Mouse (Mus musculus) heart, adult 2 months (tissue): ENCODE data around the gene Slc30a2. TPM values are rescaled to one million over a fixed set of nuclear protein-coding genes. Genes with fewer than 3 reads are reported as not detected.

ENCODE experiments used
- DNase-seq, 2 experiments: peaks; one replicate each; pipeline ENCODE4 v3.0.0; 2021
- H3K27ac ChIP-seq: fragments of 200-600 bp; 2 replicates; pipeline ENCODE4 v1.8.1; 2022
- H3K27me3 ChIP-seq: fragments of 200-500 bp; 2 replicates; pipeline ENCODE4 v1.6.1; 2012; ENCODE audit warnings: mild to moderate bottlenecking, low read length, inconsistent platforms, mixed read lengths; ENCODE audit not compliant: control insufficient read depth, insufficient read depth
- H3K36me3 ChIP-seq: fragments of 200-500 bp; 2 replicates; pipeline ENCODE4 v1.6.1; 2012; ENCODE audit warnings: low read length, inconsistent platforms; ENCODE audit not compliant: control insufficient read depth, insufficient read depth
- H3K4me1 ChIP-seq: fragments of 200-500 bp; 2 replicates; pipeline ENCODE4 v1.6.1; 2011; ENCODE audit warnings: low read length; ENCODE audit not compliant: control insufficient read depth, insufficient read depth
- H3K4me3 ChIP-seq: fragments of 200-600 bp; 2 replicates; pipeline ENCODE4 v1.8.1; 2022
- H3K79me2 ChIP-seq: fragments of 200-500 bp; replicated peaks from 2 replicates; pipeline ENCODE4 v1.6.1; 2012; ENCODE audit warnings: mild to moderate bottlenecking, inconsistent platforms, low read length, moderate library complexity, mixed read lengths; ENCODE audit not compliant: control insufficient read depth, insufficient read depth
- H3K9ac ChIP-seq: fragments of 200-500 bp; 2 replicates; pipeline ENCODE4 v1.6.1; 2012; ENCODE audit warnings: low read depth, mild to moderate bottlenecking, control low read depth, inconsistent platforms, low read length, mixed read lengths
- CTCF ChIP-seq: fragments of 200-600 bp; IDR thresholded peaks from 2 replicates; pipeline ENCODE4 v1.8.1; 2022; ENCODE audit warnings: antibody characterized with exemption, mild to moderate bottlenecking, moderate library complexity
- EP300 ChIP-seq: fragments of 200-500 bp; IDR thresholded peaks from 2 replicates; pipeline ENCODE4 v1.6.1; 2011; ENCODE audit warnings: low read depth, low read length, control low read depth; ENCODE audit not compliant: insufficient read depth
- POLR2A ChIP-seq: fragments of 200-500 bp; IDR thresholded peaks from 2 replicates; pipeline ENCODE4 v1.6.1; 2011; ENCODE audit warnings: mild to moderate bottlenecking, low read depth, low read length, control low read depth; ENCODE audit not compliant: insufficient read depth
- WGBS: fragments of 180-500 bp; shearing (Covaris S2); methylation state at CpG from one replicate; pipeline ENCODE4 v1.1.7; 2018; 5-methylcytosine and 5-hydroxymethylcytosine counted together
- intact Hi-C: fragments of 180-260 bp; cut with DNase I; formaldehyde crosslinking; loops from one replicate; pipeline ENCODE4 v1.15.1; 2025
- polyA plus RNA-seq: library from polyadenylated mRNA; depleted of rRNA; stranded (reverse); fragments of >200 nt; gene quantifications from 2 replicates; pipeline ENCODE4 v1.2.3, GENCODE M21; 2012
- total RNA-seq, 2 experiments: library from RNA; stranded (reverse); gene quantifications; 2 replicates each; pipeline ENCODE4 v1.2.3; 2021

Slc30a2 gene
- total and polyA plus RNA-seq, 3 experiments = 0.12 to 0.65 (median 0.45) TPM

DNA sequence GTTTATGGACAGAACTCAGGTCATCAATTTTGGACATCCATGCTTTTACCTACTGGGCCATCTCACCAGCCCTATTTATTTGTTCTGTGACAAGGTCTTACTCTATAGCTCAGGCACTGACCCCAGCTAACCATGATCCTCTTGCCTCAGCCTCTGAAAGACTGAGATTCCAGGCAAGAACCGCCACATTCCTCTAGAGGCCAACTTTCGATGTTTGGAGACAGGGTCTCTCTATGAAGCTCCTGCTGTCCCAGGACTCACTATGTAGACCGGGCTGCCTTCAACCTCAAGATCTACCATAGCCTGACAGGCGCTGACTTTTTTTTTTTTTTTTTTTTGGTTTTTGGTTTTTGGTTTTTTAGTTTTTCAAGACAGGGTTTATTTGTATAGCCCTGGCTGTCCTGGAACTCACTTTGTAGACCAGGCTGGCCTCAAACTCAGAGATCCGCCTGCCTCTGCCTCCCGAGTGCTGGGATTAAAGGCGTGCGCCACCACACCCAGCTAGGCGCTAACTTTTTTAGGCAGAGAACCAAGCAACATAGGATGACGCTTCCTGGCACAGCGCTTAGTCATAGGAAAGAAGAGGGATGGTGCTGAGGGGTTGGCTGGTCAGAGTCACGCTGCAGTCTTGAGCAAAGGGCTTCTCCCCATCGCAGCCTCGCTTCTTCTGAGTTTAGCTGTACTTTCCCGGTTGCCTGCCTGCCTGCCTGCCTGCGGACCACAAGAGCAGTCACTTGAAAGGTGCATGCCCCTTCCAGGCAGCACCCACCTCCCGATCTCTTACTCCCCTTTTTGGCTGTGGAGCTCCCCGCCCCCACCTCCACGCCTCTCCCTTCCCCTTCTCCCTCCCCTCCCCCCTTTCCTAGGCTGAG is 44.1 kb upstream of the Slc30a2 start:
- no peaks in the 10 kb centered on the region for H3K4me1 ChIP-seq
- peak overlapping the region; percentile 91 for H3K27ac ChIP-seq
- TF ChIP-seq EP300 = no peak
- TF ChIP-seq CTCF = no peak
- no peak overlapping the region for H3K4me3 ChIP-seq
- H3K27me3 ChIP-seq = no peaks in the 10 kb centered on the region
- H3K9ac ChIP-seq = peak overlapping the region; percentile 46
- H3K79me2 ChIP-seq = no peaks in the 10 kb centered on the region
- intact Hi-C loops = no loop called here
- H3K36me3 ChIP-seq = no peaks in the 10 kb centered on the region
- no peak for DNase-seq
- WGBS = 50% methylated on average over 19 of the region's 19 CpGs

- peak overlapping the region; percentile 91 for H3K27ac ChIP-seq
Measured at GRCm38 (mm10) chr4:134299498-134299810, 43.5 kb upstream of the Slc30a2 start.

GRCm38 (mm10) chr4:134300316-134300715 is 42.7 kb upstream of the Slc30a2 start:
- no peak overlapping the region for H3K4me3 ChIP-seq
- intact Hi-C loops = loop anchor here (2.0 kb wide), 1 partner anchor 14 kb away; the partner anchor contains the start of gene Trim63

More at GRCm38 (mm10) chr4:134299498-134299810, 43.5 kb upstream of the Slc30a2 start:
- 39% methylated on average over 4 of the region's 4 CpGs for WGBS
- Histone ChIP-seq H3K4me3 (peak overlapping the region; percentile 10; the same call in 1 of the 2 replicates), H3K36me3 (no peaks in the 10 kb centered on the region), H3K27me3 (no peaks in the 10 kb centered on the region), H3K4me1 (no peaks in the 10 kb centered on the region), H3K9ac (peak overlapping the region; percentile 46; the same call in 1 of the 2 replicates), H3K79me2 (no peaks in the 10 kb centered on the region)
- peak; percentile 70 for TF ChIP-seq EP300
- no peak for TF ChIP-seq CTCF
- TF ChIP-seq POLR2A = 0 out of 2 replicates have a peak, but pooled peaks have one; percentile 36
- intact Hi-C loops = no loop called here
- DNase-seq = peak in 1 of 2 experiments; percentile 64

GRCm38 (mm10) chr4:134302084-134302483 is 40.9 kb upstream of the Slc30a2 start:
- H3K4me3 ChIP-seq = no peak overlapping the region
- no peak for DNase-seq
- no peaks in the 10 kb centered on the region for H3K79me2 ChIP-seq
- peak overlapping the region; percentile 63 for H3K27ac ChIP-seq
- H3K36me3 ChIP-seq = no peaks in the 10 kb centered on the region
- intact Hi-C loops = no loop called here
- H3K27me3 ChIP-seq = no peaks in the 10 kb centered on the region
- no peaks in the 10 kb centered on the region for H3K4me1 ChIP-seq
- H3K9ac ChIP-seq = no peak overlapping the region
- 58% methylated on average over 5 of the region's 5 CpGs for WGBS
- TF ChIP-seq POLR2A = no peak
- TF ChIP-seq CTCF = no peak
- no peak for TF ChIP-seq EP300

More at GRCm38 (mm10) chr4:134300316-134300715, 42.7 kb upstream of the Slc30a2 start:
- peak; percentile 92 for TF ChIP-seq EP300
- TF ChIP-seq POLR2A = peak; percentile 18; the same call in 1 of the 2 replicates
- no peak for TF ChIP-seq CTCF
- Histone ChIP-seq H3K27ac (peak overlapping the region; percentile 91), H3K27me3 (no peaks in the 10 kb centered on the region), H3K36me3 (no peaks in the 10 kb centered on the region), H3K79me2 (no peaks in the 10 kb centered on the region), H3K9ac (no peak overlapping the region), H3K4me1 (no peaks in the 10 kb centered on the region)
- WGBS = 42% methylated on average over 9 of the region's 9 CpGs
- peak; percentile 68 to 88 for DNase-seq

DNA sequence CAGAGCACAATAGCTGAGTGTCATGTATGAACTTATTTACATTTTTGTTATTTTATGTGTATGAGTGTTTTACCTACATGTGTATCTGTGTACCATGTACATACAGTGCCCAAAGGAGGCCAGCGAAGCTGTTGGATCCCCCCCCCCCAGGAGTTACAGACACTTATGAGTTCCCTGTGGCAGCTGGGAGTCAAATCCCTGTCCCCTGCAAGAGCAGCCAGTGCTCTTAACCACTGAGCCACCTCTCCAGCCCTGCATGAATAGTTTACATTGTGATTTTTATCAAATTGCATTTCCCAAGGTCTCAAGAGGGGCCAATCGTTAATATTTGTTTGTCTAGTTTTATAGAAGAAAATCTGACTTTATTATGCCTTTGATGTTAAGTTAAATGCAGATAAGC is 36.0 kb upstream of the Slc30a2 start:
- no peak for TF ChIP-seq EP300
- 38% methylated on average over 2 of the region's 2 CpGs for WGBS
- intact Hi-C loops = no loop called here
- Histone ChIP-seq H3K27me3 (no peaks in the 10 kb centered on the region), H3K36me3 (no peaks in the 10 kb centered on the region), H3K27ac (peak overlapping the region; percentile 55), H3K9ac (no peak overlapping the region), H3K4me3 (no peak overlapping the region; the same call in 1 of the 2 replicates), H3K79me2 (no peaks in the 10 kb centered on the region), H3K4me1 (peaks cover 1% of the 10 kb centered on the region; the same call in 1 of the 2 replicates)
- no peak for DNase-seq
